Mouse (Mus musculus): ENCODE results near the gene Ctbp2. TPM values are rescaled to one million over a fixed set of nuclear protein-coding genes. Genes with fewer than 3 reads are reported as not detected.

Gene Ctbp2
- polyA plus RNA-seq, 1 experiment from 2014 or later = 74.0 TPM

- Histone ChIP-seq H3K27me3 (no peaks in the 10 kb centered on the region), H3K27ac (no peak overlapping the region; the same call in 1 of the 2 replicates), H3K36me3 (peaks cover 50% of the 10 kb centered on the region), H3K4me3 (no peak overlapping the region), H3K4me2 (replicated peaks) (no peak overlapping the region), H3K4me1 (peaks cover 15% of the 10 kb centered on the region; the same call in 1 of the 2 replicates), H3K9ac (no peak overlapping the region), H3K9me3 (no peaks in the 10 kb centered on the region)
- ATAC-seq (ENCODE audit: low FRiP score, low read depth) = no peak
- 77% methylated on average over 10 of the region's 10 CpGs for whole genome bisulfite sequencing
These were observed 49.6 kb downstream of the Ctbp2 start for GRCm38 (mm10) chr7:133074462-133075133.

- no peaks in the 10 kb centered on the region for H3K27me3 ChIP-seq
- 83% methylated on average over 9 of the region's 9 CpGs for WGBS
- no peaks in the 10 kb centered on the region for H3K9me3 ChIP-seq
- no peak overlapping the region for H3K27ac ChIP-seq
- H3K9ac ChIP-seq = no peak overlapping the region
- peaks cover 17% of the 10 kb centered on the region; the same call in 1 of the 2 replicates for H3K4me1 ChIP-seq
- ATAC-seq (ENCODE audit: low FRiP score, low read depth) = no peak
- H3K4me3 ChIP-seq = no peak overlapping the region
- H3K36me3 ChIP-seq = peaks cover 45% of the 10 kb centered on the region
- no peak overlapping the region for H3K4me2 ChIP-seq (replicated peaks)
These were observed 51.0 kb downstream of the Ctbp2 start for GRCm38 (mm10) chr7:133073147-133073651.

- no peak overlapping the region for H3K27ac ChIP-seq
- no peak overlapping the region for H3K9ac ChIP-seq
- H3K4me2 ChIP-seq (replicated peaks) = no peak overlapping the region
- H3K4me1 ChIP-seq = peaks cover 20% of the 10 kb centered on the region
- no peak overlapping the region for H3K4me3 ChIP-seq
- no peak for ATAC-seq (ENCODE audit: low FRiP score, low read depth)
- WGBS = 85% methylated on average over 4 of the region's 4 CpGs
- H3K27me3 ChIP-seq = no peaks in the 10 kb centered on the region
- H3K36me3 ChIP-seq = peaks cover 42% of the 10 kb centered on the region
- no peaks in the 10 kb centered on the region for H3K9me3 ChIP-seq
These were observed 51.6 kb downstream of the Ctbp2 start for GRCm38 (mm10) chr7:133072535-133072934.

GRCm38 (mm10) chr7:133067321-133067841 is 56.8 kb downstream of the Ctbp2 start:
- Histone ChIP-seq H3K4me2 (replicated peaks) (no peak overlapping the region), H3K4me3 (no peak overlapping the region), H3K27me3 (no peaks in the 10 kb centered on the region), H3K9ac (no peak overlapping the region), H3K36me3 (peaks cover 30% of the 10 kb centered on the region), H3K9me3 (no peaks in the 10 kb centered on the region), H3K4me1 (peaks cover 29% of the 10 kb centered on the region), H3K27ac (no peak overlapping the region)
- 50% methylated on average over 7 of the region's 7 CpGs for WGBS
- no peak for ATAC-seq (ENCODE audit: low FRiP score, low read depth)

GRCm38 (mm10) chr7:133066776-133067175 is 57.4 kb downstream of the Ctbp2 start:
- WGBS = 29% methylated on average over 6 of the region's 6 CpGs
- Histone ChIP-seq H3K36me3 (peaks cover 27% of the 10 kb centered on the region), H3K9ac (no peak overlapping the region)

GRCm38 (mm10) chr7:133062055-133062454 is 62.1 kb downstream of the Ctbp2 start:
- Histone ChIP-seq H3K4me3 (no peak overlapping the region), H3K9me3 (no peaks in the 10 kb centered on the region), H3K4me2 (replicated peaks) (no peak overlapping the region), H3K4me1 (peaks cover 26% of the 10 kb centered on the region), H3K36me3 (peaks cover 31% of the 10 kb centered on the region), H3K27ac (no peak overlapping the region), H3K27me3 (no peaks in the 10 kb centered on the region), H3K9ac (no peak overlapping the region)
- 75% methylated on average over 3 of the region's 3 CpGs for WGBS
- ATAC-seq (ENCODE audit: low FRiP score, low read depth) = no peak

More at GRCm38 (mm10) chr7:133066776-133067175, 57.4 kb downstream of the Ctbp2 start:
- ATAC-seq (ENCODE audit: low FRiP score, low read depth) = no peak
- no peaks in the 10 kb centered on the region for H3K9me3 ChIP-seq
- peaks cover 29% of the 10 kb centered on the region for H3K4me1 ChIP-seq
- no peaks in the 10 kb centered on the region for H3K27me3 ChIP-seq
- no peak overlapping the region for H3K27ac ChIP-seq
- H3K4me2 ChIP-seq (replicated peaks) = no peak overlapping the region
- no peak overlapping the region for H3K4me3 ChIP-seq

GRCm38 (mm10) chr7:133060170-133060569 is 64.0 kb downstream of the Ctbp2 start:
- Histone ChIP-seq H3K27ac (no peak overlapping the region), H3K9ac (no peak overlapping the region), H3K36me3 (peaks cover 23% of the 10 kb centered on the region), H3K4me2 (replicated peaks) (no peak overlapping the region), H3K4me3 (no peak overlapping the region), H3K4me1 (peaks cover 21% of the 10 kb centered on the region), H3K9me3 (no peaks in the 10 kb centered on the region), H3K27me3 (no peaks in the 10 kb centered on the region)
- WGBS = 85% methylated on average over 6 of the region's 6 CpGs
- ATAC-seq (ENCODE audit: low FRiP score, low read depth) = no peak

GRCm38 (mm10) chr7:133059517-133060104 is 64.5 kb downstream of the Ctbp2 start:
- Histone ChIP-seq H3K4me1 (peaks cover 21% of the 10 kb centered on the region), H3K9me3 (no peaks in the 10 kb centered on the region), H3K4me3 (no peak overlapping the region), H3K36me3 (peaks cover 28% of the 10 kb centered on the region), H3K9ac (no peak overlapping the region), H3K27me3 (no peaks in the 10 kb centered on the region), H3K27ac (no peak overlapping the region), H3K4me2 (replicated peaks) (no peak overlapping the region)
- 28% methylated on average over 9 of the region's 9 CpGs for WGBS
- ATAC-seq (ENCODE audit: low FRiP score, low read depth) = no peak

GRCm38 (mm10) chr7:133059150-133059509 is 65.0 kb downstream of the Ctbp2 start:
- H3K27ac ChIP-seq = no peak overlapping the region
- no peak overlapping the region for H3K4me3 ChIP-seq
- H3K4me1 ChIP-seq = peaks cover 21% of the 10 kb centered on the region
- H3K4me2 ChIP-seq (replicated peaks) = no peak overlapping the region
- 48% methylated on average over 6 of the region's 6 CpGs for WGBS
- ATAC-seq (ENCODE audit: low FRiP score, low read depth) = no peak
- no peak overlapping the region for H3K9ac ChIP-seq
- H3K36me3 ChIP-seq = peaks cover 24% of the 10 kb centered on the region
- no peaks in the 10 kb centered on the region for H3K9me3 ChIP-seq
- H3K27me3 ChIP-seq = no peaks in the 10 kb centered on the region

- WGBS = 90% methylated on average over 12 of the region's 12 CpGs
- ATAC-seq (ENCODE audit: low FRiP score, low read depth) = no peak
- Histone ChIP-seq H3K4me1 (peaks cover 21% of the 10 kb centered on the region), H3K9ac (no peak overlapping the region), H3K36me3 (peaks cover 26% of the 10 kb centered on the region), H3K27ac (no peak overlapping the region), H3K27me3 (no peaks in the 10 kb centered on the region), H3K4me2 (replicated peaks) (no peak overlapping the region), H3K4me3 (no peak overlapping the region), H3K9me3 (no peaks in the 10 kb centered on the region)
These were observed 65.5 kb downstream of the Ctbp2 start for GRCm38 (mm10) chr7:133058496-133059149.

GRCm38 (mm10) chr7:133056924-133057323 is 67.2 kb downstream of the Ctbp2 start:
- Histone ChIP-seq H3K4me3 (no peak overlapping the region), H3K9ac (no peak overlapping the region), H3K4me1 (peaks cover 21% of the 10 kb centered on the region), H3K9me3 (no peaks in the 10 kb centered on the region), H3K27me3 (no peaks in the 10 kb centered on the region), H3K27ac (no peak overlapping the region), H3K36me3 (peaks cover 37% of the 10 kb centered on the region), H3K4me2 (replicated peaks) (no peak overlapping the region)
- WGBS = 84% methylated on average over 8 of the region's 8 CpGs
- no peak for ATAC-seq (ENCODE audit: low FRiP score, low read depth)

GRCm38 (mm10) chr7:133054486-133054885 is 69.7 kb downstream of the Ctbp2 start:
- H3K9ac ChIP-seq = no peak overlapping the region
- H3K27ac ChIP-seq = no peak overlapping the region
- no peaks in the 10 kb centered on the region for H3K27me3 ChIP-seq
- WGBS = 88% methylated on average over 5 of the region's 5 CpGs
- ATAC-seq (ENCODE audit: low FRiP score, low read depth) = no peak
- no peak overlapping the region for H3K4me3 ChIP-seq
- H3K36me3 ChIP-seq = peaks cover 42% of the 10 kb centered on the region
- no peak overlapping the region for H3K4me2 ChIP-seq (replicated peaks)
- H3K4me1 ChIP-seq = peaks cover 19% of the 10 kb centered on the region; the same call in 1 of the 2 replicates
- no peaks in the 10 kb centered on the region for H3K9me3 ChIP-seq
